Mouse (Mus musculus) liver, embryonic 15.5 days (tissue): ENCODE data around the gene Myo9b. TPM values are rescaled to one million over a fixed set of nuclear protein-coding genes. Genes with fewer than 3 reads are reported as not detected.
"Not testable (repeated sequence)": the region's sequence is repeated elsewhere in the genome, so short reads cannot be mapped to it uniquely, and the experiment has no call there.

Source experiments
- ATAC-seq: fragments of 200-750 bp; cut with Nextera tagmentation; 2 replicates; pipeline ENCODE4 v1.8.0; 2017; ENCODE audit warnings: moderate number of reproducible peaks, mild to moderate bottlenecking, moderate library complexity; ENCODE audit not compliant: insufficient read depth
- H3K27ac ChIP-seq: fragments of 300-500 bp; sonication (generic); replicated peaks from 2 replicates; pipeline ENCODE4 v1.5.1; 2015; ENCODE audit warnings: mild to moderate bottlenecking, inconsistent platforms
- H3K27me3 ChIP-seq: fragments of 300-500 bp; sonication (generic); 2 replicates; pipeline ENCODE4 v1.6.1; 2015; ENCODE audit warnings: mild to moderate bottlenecking, inconsistent platforms
- H3K36me3 ChIP-seq: fragments of 300-500 bp; sonication (generic); replicated peaks from 2 replicates; pipeline ENCODE4 v1.6.1; 2015; ENCODE audit warnings: moderate library complexity, mild to moderate bottlenecking, inconsistent platforms
- H3K4me1 ChIP-seq: fragments of 300-500 bp; sonication (generic); replicated peaks from 2 replicates; pipeline ENCODE4 v1.6.1; 2015; ENCODE audit warnings: inconsistent platforms
- H3K4me2 ChIP-seq: fragments of 300-500 bp; sonication (generic); 2 replicates; pipeline ENCODE4 v1.6.1; 2015; ENCODE audit warnings: moderate library complexity, mild to moderate bottlenecking, inconsistent platforms
- H3K4me3 ChIP-seq: fragments of 300-500 bp; sonication (generic); replicated peaks from 2 replicates; pipeline ENCODE4 v1.5.1; 2015; ENCODE audit warnings: mild to moderate bottlenecking, inconsistent platforms
- H3K9ac ChIP-seq: fragments of 300-500 bp; sonication (generic); 2 replicates; pipeline ENCODE4 v1.6.1; 2015; ENCODE audit warnings: moderate library complexity, mild to moderate bottlenecking, inconsistent platforms
- H3K9me3 ChIP-seq: fragments of 300-500 bp; sonication (generic); replicated peaks from 2 replicates; pipeline ENCODE4 v1.6.1; 2016; ENCODE audit warnings: inconsistent platforms
- WGBS: fragments of 180-500 bp; shearing (Covaris S2); methylation state at CpG from one replicate; pipeline ENCODE4 v1.1.7; 2015; ENCODE audit warnings: mixed read lengths; ENCODE audit not compliant: insufficient replicate concordance; 5-methylcytosine and 5-hydroxymethylcytosine counted together
- polyA plus RNA-seq: library from polyadenylated mRNA; unstranded; fragments of >200 nt; fragmentation: Nextera tagmentation; extraction: Ambion mirVana; gene quantifications from 2 replicates; pipeline ENCODE4 v1.2.1, GENCODE M21; 2015

Gene Myo9b
- polyA plus RNA-seq, 1 experiment from 2014 or later: 7.3 TPM

GRCm38 (mm10) chr8:71316486-71317031, 44.0 kb downstream of the Myo9b start:
- no peak overlapping the region for H3K4me3 ChIP-seq
- no peaks in the 10 kb centered on the region for H3K9me3 ChIP-seq
- peaks cover 17% of the 10 kb centered on the region for H3K36me3 ChIP-seq
- peak; percentile 32; the same call in 1 of the 2 replicates for ATAC-seq
- H3K4me2 ChIP-seq: no peak overlapping the region
- H3K27me3 ChIP-seq: no peaks in the 10 kb centered on the region
- no peak overlapping the region for H3K9ac ChIP-seq
- peak overlapping the region; percentile 38; the same call in 1 of the 2 replicates for H3K27ac ChIP-seq
- H3K4me1 ChIP-seq: peaks cover 53% of the 10 kb centered on the region

- Histone ChIP-seq H3K4me1 (peaks cover 32% of the 10 kb centered on the region), H3K36me3 (peaks cover 34% of the 10 kb centered on the region)
- 74% methylated on average over 5 of the region's 5 CpGs for WGBS
- not testable (repeated sequence) for ATAC-seq, H3K9me3 ChIP-seq, H3K27me3 ChIP-seq, H3K4me2 ChIP-seq, H3K4me3 ChIP-seq, H3K27ac ChIP-seq, H3K9ac ChIP-seq
These were observed 46.1 kb downstream of the Myo9b start for GRCm38 (mm10) chr8:71318610-71319009.

- not testable (repeated sequence) for H3K9ac ChIP-seq, H3K4me3 ChIP-seq, H3K27me3 ChIP-seq, H3K9me3 ChIP-seq, ATAC-seq, H3K27ac ChIP-seq, H3K4me2 ChIP-seq
- Histone ChIP-seq H3K4me1 (peaks cover 22% of the 10 kb centered on the region), H3K36me3 (peaks cover 46% of the 10 kb centered on the region)
- 43% methylated on average over 2 of the region's 2 CpGs for WGBS
These were observed 47.2 kb downstream of the Myo9b start for GRCm38 (mm10) chr8:71319760-71320159.

DNA sequence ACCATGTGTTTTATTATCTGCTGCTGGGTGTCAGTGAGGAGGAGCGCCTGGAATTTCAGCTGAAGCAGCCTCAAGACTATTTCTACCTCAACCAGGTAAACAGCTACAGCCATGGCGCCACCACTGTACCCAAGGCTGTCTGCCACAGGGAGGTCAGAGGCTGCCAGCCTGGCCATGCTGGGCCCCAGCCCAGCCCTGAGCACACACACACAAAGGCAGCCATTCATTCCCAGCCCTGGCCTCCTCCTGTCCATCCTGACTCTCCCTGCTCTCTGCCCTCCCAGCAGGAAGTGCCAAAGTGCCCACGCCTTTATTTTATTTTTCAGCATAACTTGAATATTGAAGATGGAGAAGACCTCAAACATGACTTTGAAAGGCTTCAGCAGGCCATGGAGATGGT, 50.4 kb downstream of the Myo9b start:
- no peak for ATAC-seq
- Histone ChIP-seq H3K27me3 (no peaks in the 10 kb centered on the region), H3K9me3 (no peaks in the 10 kb centered on the region), H3K9ac (no peak overlapping the region), H3K27ac (no peak overlapping the region), H3K4me1 (no peaks in the 10 kb centered on the region), H3K36me3 (peaks cover 66% of the 10 kb centered on the region), H3K4me2 (no peak overlapping the region), H3K4me3 (no peak overlapping the region)
- WGBS: 82% methylated on average over 3 of the region's 3 CpGs

GRCm38 (mm10) chr8:71324848-71325247, 52.3 kb downstream of the Myo9b start:
- ATAC-seq: peak; percentile 40; the same call in 1 of the 2 replicates
- 72% methylated on average over 1 of the region's 1 CpGs for WGBS
- peaks cover 71% of the 10 kb centered on the region for H3K36me3 ChIP-seq
- no peak overlapping the region for H3K4me3 ChIP-seq
- no peak overlapping the region for H3K4me2 ChIP-seq
- no peaks in the 10 kb centered on the region for H3K4me1 ChIP-seq
- H3K27me3 ChIP-seq: no peaks in the 10 kb centered on the region
- H3K27ac ChIP-seq: no peak overlapping the region
- H3K9me3 ChIP-seq: no peaks in the 10 kb centered on the region
- H3K9ac ChIP-seq: no peak overlapping the region

DNA sequence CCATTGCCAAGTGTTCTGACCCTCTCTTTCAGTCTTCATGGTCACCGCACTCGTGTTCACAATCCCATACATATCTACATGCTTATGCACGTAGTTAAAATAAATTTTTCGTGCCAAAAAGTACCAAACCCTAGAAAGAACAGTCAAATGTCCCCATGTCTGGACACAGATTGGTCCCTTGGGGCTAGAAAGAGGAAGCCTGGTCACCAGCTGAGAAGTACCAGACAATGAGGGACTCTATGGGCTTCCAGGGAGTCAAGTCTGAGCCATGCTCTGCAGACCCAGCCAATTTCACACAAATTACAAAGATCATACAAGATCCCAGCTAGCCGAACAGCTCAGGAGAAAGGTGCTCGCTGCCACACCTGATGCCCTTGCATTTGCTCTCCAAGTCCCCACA, 65.3 kb downstream of the Myo9b start:
- H3K36me3 ChIP-seq: peaks cover 36% of the 10 kb centered on the region
- not testable (repeated sequence) for H3K27ac ChIP-seq, ATAC-seq, H3K9me3 ChIP-seq, H3K4me1 ChIP-seq, H3K27me3 ChIP-seq, H3K4me3 ChIP-seq, H3K4me2 ChIP-seq, H3K9ac ChIP-seq
- 86% methylated on average over 6 of the region's 6 CpGs for WGBS

DNA sequence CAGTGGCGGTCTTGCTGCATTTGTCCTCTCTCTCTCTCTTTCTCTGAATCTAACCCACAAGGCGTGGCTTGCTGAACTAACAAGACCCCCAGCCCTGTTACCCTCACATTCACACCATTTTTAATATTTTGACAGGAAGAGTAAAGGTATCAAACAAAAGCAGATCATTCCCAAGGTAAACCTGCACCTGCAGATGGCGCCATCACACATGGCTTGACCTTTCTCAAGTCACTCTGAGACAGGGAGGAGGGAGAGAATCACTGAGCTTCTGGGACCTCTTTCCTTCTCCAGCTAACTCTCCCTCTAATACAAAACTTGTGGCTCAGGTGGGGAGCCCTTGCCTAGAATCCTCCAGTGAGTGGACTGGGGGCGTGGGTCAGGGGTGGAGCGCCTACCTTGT, 68.1 kb downstream of the Myo9b start:
- no peak overlapping the region for H3K4me2 ChIP-seq
- no peaks in the 10 kb centered on the region for H3K27me3 ChIP-seq
- H3K9me3 ChIP-seq: no peaks in the 10 kb centered on the region
- H3K4me3 ChIP-seq: no peak overlapping the region
- WGBS: 75% methylated on average over 5 of the region's 5 CpGs
- no peak overlapping the region for H3K9ac ChIP-seq
- no peak overlapping the region for H3K27ac ChIP-seq
- no peak for ATAC-seq
- no peaks in the 10 kb centered on the region for H3K4me1 ChIP-seq
- H3K36me3 ChIP-seq: peaks cover 49% of the 10 kb centered on the region

DNA sequence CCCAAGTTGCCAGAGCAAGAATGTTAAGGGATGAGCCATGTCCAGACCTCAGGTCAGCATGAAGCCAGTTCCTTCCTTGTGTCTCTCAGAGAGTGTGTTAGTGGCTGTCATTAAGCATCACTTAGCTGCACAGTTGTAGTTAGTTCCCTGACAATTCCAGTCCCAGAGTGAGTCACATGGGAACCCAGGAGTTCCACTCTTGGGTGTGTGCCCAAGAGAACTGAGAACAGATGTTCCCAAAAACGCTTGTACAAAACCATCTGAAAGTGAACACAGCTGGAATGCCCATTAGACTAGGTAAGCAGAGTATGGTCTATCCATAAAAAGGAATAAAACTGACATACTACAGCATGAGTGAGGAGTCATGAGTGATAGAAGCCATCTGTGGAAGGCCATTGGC, 74.1 kb downstream of the Myo9b start:
- no peak overlapping the region for H3K9ac ChIP-seq
- H3K27me3 ChIP-seq: no peaks in the 10 kb centered on the region
- no peaks in the 10 kb centered on the region for H3K4me1 ChIP-seq
- peaks cover 77% of the 10 kb centered on the region for H3K36me3 ChIP-seq
- 65% methylated on average over 1 of the region's 1 CpGs for WGBS
- no peak overlapping the region for H3K4me2 ChIP-seq
- no peak overlapping the region for H3K27ac ChIP-seq
- no peaks in the 10 kb centered on the region for H3K9me3 ChIP-seq
- H3K4me3 ChIP-seq: no peak overlapping the region
- ATAC-seq: no peak

DNA sequence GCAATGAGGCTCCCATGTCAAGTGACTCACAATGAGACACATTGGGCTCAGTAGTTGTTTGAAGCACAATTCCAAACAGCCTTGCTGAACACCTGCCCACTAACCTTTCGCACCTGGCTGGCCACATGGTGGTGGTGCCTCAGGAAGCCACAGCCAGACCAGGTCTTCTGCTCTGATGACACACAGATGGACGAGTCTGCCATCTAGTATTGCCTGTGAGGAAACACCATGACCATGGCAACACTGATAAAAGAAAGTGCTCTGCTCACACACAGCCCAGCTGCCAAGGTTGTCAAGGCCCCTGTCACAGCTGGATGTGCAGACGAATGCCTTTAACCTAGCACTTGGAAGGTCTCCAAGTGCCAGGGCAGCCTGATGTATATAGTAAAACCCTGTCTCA, 78.6 kb downstream of the Myo9b start:
- no peaks in the 10 kb centered on the region for H3K27me3 ChIP-seq
- no peaks in the 10 kb centered on the region for H3K4me1 ChIP-seq
- no peak overlapping the region for H3K27ac ChIP-seq
- no peak overlapping the region for H3K9ac ChIP-seq
- H3K4me3 ChIP-seq: no peak overlapping the region
- 52% methylated on average over 3 of the region's 3 CpGs for WGBS
- ATAC-seq: no peak
- no peaks in the 10 kb centered on the region for H3K9me3 ChIP-seq
- H3K36me3 ChIP-seq: peaks cover 88% of the 10 kb centered on the region
- H3K4me2 ChIP-seq: no peak overlapping the region

GRCm38 (mm10) chr8:71351520-71351919, 79.0 kb downstream of the Myo9b start:
- WGBS: 63% methylated on average over 1 of the region's 1 CpGs
- no peaks in the 10 kb centered on the region for H3K9me3 ChIP-seq
- no peak overlapping the region for H3K27ac ChIP-seq
- H3K9ac ChIP-seq: no peak overlapping the region
- H3K4me1 ChIP-seq: no peaks in the 10 kb centered on the region
- H3K4me2 ChIP-seq: no peak overlapping the region
- no peaks in the 10 kb centered on the region for H3K27me3 ChIP-seq
- no peak for ATAC-seq
- H3K4me3 ChIP-seq: no peak overlapping the region
- H3K36me3 ChIP-seq: peaks cover 88% of the 10 kb centered on the region

DNA sequence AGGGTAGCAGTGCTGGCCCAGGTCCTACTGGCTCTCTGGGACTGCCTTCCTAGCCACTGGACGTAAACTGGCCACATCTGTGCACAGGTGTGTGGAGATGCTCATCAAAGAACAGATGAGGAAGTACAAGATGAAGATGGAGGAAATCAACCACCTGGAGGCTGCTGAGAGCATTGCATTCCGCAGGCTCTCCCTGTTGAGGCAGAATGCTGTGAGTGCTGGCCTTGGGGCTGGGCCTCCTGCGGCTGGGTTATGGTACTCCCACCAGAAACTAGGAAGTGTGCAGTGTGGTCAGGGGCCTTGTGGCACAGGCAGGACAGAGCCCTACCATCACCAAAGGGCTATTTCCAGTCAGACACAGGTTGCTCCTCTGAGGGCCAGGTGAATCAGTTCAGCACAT, 85.5 kb downstream of the Myo9b start:
- ATAC-seq: no peak
- Histone ChIP-seq H3K4me3 (no peak overlapping the region), H3K9me3 (no peaks in the 10 kb centered on the region), H3K27ac (no peak overlapping the region), H3K36me3 (peaks cover 68% of the 10 kb centered on the region), H3K27me3 (no peaks in the 10 kb centered on the region), H3K9ac (no peak overlapping the region), H3K4me1 (no peaks in the 10 kb centered on the region), H3K4me2 (no peak overlapping the region)
- 73% methylated on average over 3 of the region's 3 CpGs for WGBS
